Mouse (Mus musculus) lung, postnatal 0 days (tissue): ENCODE data around the gene 1810030O07Rik. TPM values are rescaled to one million over a fixed set of nuclear protein-coding genes. Genes with fewer than 3 reads are reported as not detected.
"Not testable (repeated sequence)": the region's sequence is repeated elsewhere in the genome, so short reads cannot be mapped to it uniquely, and the experiment has no call there.

ENCODE experiments used
- ATAC-seq: fragments of 200-750 bp; cut with Nextera tagmentation; 2 replicates; pipeline ENCODE4 v1.8.0; 2017; ENCODE audit warnings: moderate library complexity
- DNase-seq: peaks from one replicate; pipeline ENCODE4 v3.0.0-alpha.2; 2016; ENCODE audit warnings: low spot score
- H3K27ac ChIP-seq: fragments of 300-500 bp; sonication (generic); 2 replicates; pipeline ENCODE4 v1.5.1; 2014; ENCODE audit warnings: antibody characterized with exemption, mild to moderate bottlenecking, low read length, mixed read lengths
- H3K27me3 ChIP-seq: fragments of 300-500 bp; sonication (generic); replicated peaks from 2 replicates; pipeline ENCODE4 v1.6.1; 2014; ENCODE audit warnings: low read length, mixed read lengths; ENCODE audit not compliant: insufficient read depth
- H3K36me3 ChIP-seq: fragments of 300-500 bp; sonication (generic); 2 replicates; pipeline ENCODE4 v1.6.1; 2014; ENCODE audit warnings: low read length, mixed read lengths; ENCODE audit not compliant: insufficient read depth
- H3K4me1 ChIP-seq: fragments of 300-500 bp; sonication (generic); 2 replicates; pipeline ENCODE4 v1.6.1; 2014; ENCODE audit warnings: antibody characterized with exemption, low read depth, low read length, mixed read lengths; ENCODE audit not compliant: insufficient read depth
- H3K4me2 ChIP-seq: fragments of 300-500 bp; sonication (generic); replicated peaks from 2 replicates; pipeline ENCODE4 v1.6.1; 2014; ENCODE audit warnings: low read depth, mild to moderate bottlenecking, low read length, moderate library complexity, mixed read lengths
- H3K4me3 ChIP-seq: fragments of 300-500 bp; sonication (generic); 2 replicates; pipeline ENCODE4 v1.5.1; 2014; ENCODE audit warnings: low read depth, low read length
- H3K9ac ChIP-seq: fragments of 300-500 bp; sonication (generic); replicated peaks from 2 replicates; pipeline ENCODE4 v1.6.1; 2014; ENCODE audit warnings: low read depth, mild to moderate bottlenecking
- H3K9me3 ChIP-seq: fragments of 300-500 bp; sonication (generic); 2 replicates; pipeline ENCODE4 v1.6.1; 2016; ENCODE audit warnings: low read length, mixed read lengths
- CTCF ChIP-seq: IDR thresholded peaks from 2 replicates; pipeline ENCODE4 v1.5.1; 2016; ENCODE audit warnings: antibody characterized with exemption, mild to moderate bottlenecking
- EP300 ChIP-seq: IDR thresholded peaks from 2 replicates; pipeline ENCODE4 v1.6.1; 2016; ENCODE audit warnings: antibody characterized with exemption, mild to moderate bottlenecking, control low read depth
- WGBS: fragments of 180-500 bp; shearing (Covaris S2); extraction: QIAGEN DNeasy Blood & Tissue Kit; methylation state at CpG from one replicate; pipeline ENCODE4 v1.1.7; 2014; 5-methylcytosine and 5-hydroxymethylcytosine counted together
- polyA plus RNA-seq: library from polyadenylated mRNA; unstranded; fragments of >200 nt; fragmentation: Nextera tagmentation; extraction: Ambion mirVana; gene quantifications from 2 replicates; pipeline ENCODE4 v1.2.1, GENCODE M21; 2015

The 1810030O07Rik gene
- polyA plus RNA-seq, 1 experiment from 2014 or later = 22.9 TPM

- Histone ChIP-seq H3K4me2 (no peak overlapping the region), H3K27ac (no peak overlapping the region), H3K4me1 (no peaks in the 10 kb centered on the region), H3K4me3 (no peak overlapping the region), H3K27me3 (no peaks in the 10 kb centered on the region), H3K36me3 (no peaks in the 10 kb centered on the region), H3K9me3 (no peaks in the 10 kb centered on the region), H3K9ac (no peak overlapping the region)
- DNase-seq (no peak), ATAC-seq (no peak)
- WGBS = 71% methylated on average over 2 of the region's 2 CpGs
- TF ChIP-seq CTCF = no peak
- no peak for TF ChIP-seq EP300
Measured at GRCm38 (mm10) chrX:12653879-12654278, 19.6 kb downstream of the 1810030O07Rik start.

GRCm38 (mm10) chrX:12651906-12652305 lies 21.6 kb downstream of the 1810030O07Rik start:
- no peak for ATAC-seq
- no peaks in the 10 kb centered on the region for H3K9me3 ChIP-seq
- no peaks in the 10 kb centered on the region for H3K4me1 ChIP-seq
- DNase-seq = no peak
- no peak overlapping the region for H3K4me3 ChIP-seq
- no peaks in the 10 kb centered on the region for H3K27me3 ChIP-seq
- no peak overlapping the region for H3K27ac ChIP-seq
- H3K4me2 ChIP-seq = no peak overlapping the region
- no peak for TF ChIP-seq CTCF
- TF ChIP-seq EP300 = no peak
- no peaks in the 10 kb centered on the region for H3K36me3 ChIP-seq
- 92% methylated on average over 16 of the region's 16 CpGs for WGBS
- no peak overlapping the region for H3K9ac ChIP-seq

GRCm38 (mm10) chrX:12645531-12646304 lies 27.8 kb downstream of the 1810030O07Rik start:
- H3K9me3 ChIP-seq = no peaks in the 10 kb centered on the region
- no peak for ATAC-seq
- no peak overlapping the region for H3K4me2 ChIP-seq
- H3K27ac ChIP-seq = no peak overlapping the region
- H3K36me3 ChIP-seq = no peaks in the 10 kb centered on the region
- no peaks in the 10 kb centered on the region for H3K4me1 ChIP-seq
- H3K9ac ChIP-seq = no peak overlapping the region
- no peak overlapping the region for H3K4me3 ChIP-seq
- TF ChIP-seq EP300 (no peak), CTCF (no peak)
- DNase-seq = no peak
- no peaks in the 10 kb centered on the region for H3K27me3 ChIP-seq
- WGBS = 56% methylated on average over 12 of the region's 12 CpGs

- Histone ChIP-seq H3K27me3 (no peaks in the 10 kb centered on the region), H3K9ac (no peak overlapping the region), H3K4me2 (no peak overlapping the region), H3K27ac (no peak overlapping the region), H3K4me1 (no peaks in the 10 kb centered on the region), H3K4me3 (no peak overlapping the region), H3K36me3 (no peaks in the 10 kb centered on the region), H3K9me3 (no peaks in the 10 kb centered on the region)
- no peak for ATAC-seq
- WGBS = 18% methylated on average over 2 of the region's 2 CpGs
- no peak for TF ChIP-seq EP300
- TF ChIP-seq CTCF = no peak
- no peak for DNase-seq
Measured at GRCm38 (mm10) chrX:12644976-12645375, 28.5 kb downstream of the 1810030O07Rik start.

- no peak overlapping the region for H3K9ac ChIP-seq
- 90% methylated on average over 2 of the region's 4 CpGs for WGBS
- no peak for ATAC-seq
- no peak overlapping the region for H3K27ac ChIP-seq
- H3K4me1 ChIP-seq = no peaks in the 10 kb centered on the region
- no peaks in the 10 kb centered on the region for H3K36me3 ChIP-seq
- no peaks in the 10 kb centered on the region for H3K9me3 ChIP-seq
- no peak overlapping the region for H3K4me3 ChIP-seq
- H3K27me3 ChIP-seq = no peaks in the 10 kb centered on the region
- DNase-seq = no peak
- no peak overlapping the region for H3K4me2 ChIP-seq
- no peak for TF ChIP-seq CTCF
- no peak for TF ChIP-seq EP300
Measured at GRCm38 (mm10) chrX:12625131-12625530, 48.3 kb downstream of the 1810030O07Rik start.

GRCm38 (mm10) chrX:12612360-12612759 lies 61.1 kb downstream of the 1810030O07Rik start:
- 88% methylated on average over 1 of the region's 1 CpGs for WGBS
- ATAC-seq = not testable (repeated sequence)

More at GRCm38 (mm10) chrX:12612360-12612759, 61.1 kb downstream of the 1810030O07Rik start:
- DNase-seq, H3K27me3 ChIP-seq, H3K4me1 ChIP-seq, H3K27ac ChIP-seq, H3K36me3 ChIP-seq, H3K9me3 ChIP-seq, H3K4me2 ChIP-seq, H3K9ac ChIP-seq, H3K4me3 ChIP-seq: not testable (repeated sequence)
